Mouse (Mus musculus) stomach, postnatal 0 days (tissue): ENCODE data around the gene Itih4.

Experiments
- CTCF ChIP-seq: IDR thresholded peaks from 2 replicates; pipeline ENCODE4 v1.5.1; 2016; ENCODE audit warnings: antibody characterized with exemption, low read depth, mild to moderate bottlenecking, moderate library complexity
- EP300 ChIP-seq: optimal IDR thresholded peaks from 2 replicates; pipeline ENCODE3; 2016; ENCODE audit warnings: antibody characterized with exemption

DNA sequence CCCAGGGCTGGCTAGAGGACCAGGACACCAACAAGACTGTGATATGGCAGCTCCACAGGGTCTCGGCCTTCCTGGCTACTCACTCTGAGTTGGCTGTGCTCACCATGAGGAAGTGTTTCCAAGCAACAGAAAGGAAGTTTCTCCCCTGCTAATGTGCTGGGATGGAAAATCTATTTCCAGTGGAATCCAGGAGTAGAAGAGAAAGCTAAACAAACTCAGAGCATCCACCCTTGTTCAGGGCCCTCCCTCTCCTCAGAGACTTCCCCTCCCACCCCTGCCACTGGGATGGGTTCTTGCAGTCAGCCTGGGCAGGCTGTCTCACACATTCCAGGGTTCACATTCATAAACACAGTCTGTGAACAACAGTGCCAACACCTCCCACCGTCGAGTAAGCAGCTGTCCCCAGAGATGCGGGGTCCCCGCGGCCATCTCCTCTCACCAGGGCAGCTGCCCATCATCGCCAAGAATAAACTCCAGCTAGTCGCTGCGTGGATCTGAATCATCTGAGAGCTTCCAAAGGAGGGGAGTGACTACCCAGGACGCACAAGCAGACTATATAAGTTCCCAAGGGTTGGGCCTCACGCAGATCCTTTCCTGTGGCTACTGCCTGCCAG is 7.2 kb upstream of the Itih4 start, which contains the start of gene Mustn1:
- TF ChIP-seq EP300 = no peak
- TF ChIP-seq CTCF = no peak
